Mouse (Mus musculus) forebrain, embryonic 11.5 days (tissue): ENCODE results near the gene C1qtnf4. TPM values are rescaled to one million over a fixed set of nuclear protein-coding genes. Genes with fewer than 3 reads are reported as not detected.

Source experiments
- ATAC-seq: fragments of 200-750 bp; cut with Nextera tagmentation; replicated peaks from 2 replicates; pipeline ENCODE4 v1.8.0; 2017; ENCODE audit warnings: moderate TSS enrichment; ENCODE audit not compliant: low FRiP score
- DNase-seq: peaks from one replicate; pipeline ENCODE4 v3.0.0-alpha.2; 2017; ENCODE audit warnings: low spot score
- H3K27ac ChIP-seq: fragments of 300-500 bp; sonication (generic); 2 replicates; pipeline ENCODE4 v1.5.1; 2014; ENCODE audit warnings: low read depth, low read length
- H3K27me3 ChIP-seq: fragments of 300-500 bp; sonication (generic); 2 replicates; pipeline ENCODE4 v1.6.1; 2014; ENCODE audit warnings: mild to moderate bottlenecking, low read length, mixed read lengths; ENCODE audit not compliant: control insufficient read depth, insufficient read depth
- H3K36me3 ChIP-seq: fragments of 300-500 bp; sonication (generic); 2 replicates; pipeline ENCODE4 v1.6.1; 2014; ENCODE audit warnings: mild to moderate bottlenecking, low read length, moderate library complexity, mixed read lengths; ENCODE audit not compliant: control insufficient read depth, insufficient read depth
- H3K4me1 ChIP-seq: fragments of 300-500 bp; sonication (generic); replicated peaks from 2 replicates; pipeline ENCODE4 v1.6.1; 2014; ENCODE audit warnings: low read length, mixed read lengths; ENCODE audit not compliant: control insufficient read depth, insufficient read depth
- H3K4me2 ChIP-seq: fragments of 300-500 bp; sonication (generic); 2 replicates; pipeline ENCODE4 v1.6.1; 2014; ENCODE audit warnings: low read depth, mild to moderate bottlenecking, low read length, moderate library complexity, mixed read lengths; ENCODE audit not compliant: severe bottlenecking
- H3K4me3 ChIP-seq: fragments of 300-500 bp; sonication (generic); 2 replicates; pipeline ENCODE4 v1.5.1; 2014; ENCODE audit warnings: low read depth, low read length
- H3K9ac ChIP-seq: fragments of 300-500 bp; sonication (generic); 2 replicates; pipeline ENCODE4 v1.6.1; 2014; ENCODE audit warnings: low read length
- H3K9me3 ChIP-seq: fragments of 300-500 bp; sonication (generic); 2 replicates; pipeline ENCODE4 v1.6.1; 2016; ENCODE audit warnings: low read length, mixed read lengths; ENCODE audit not compliant: control insufficient read depth
- WGBS: fragments of 180-500 bp; shearing (Covaris S2); extraction: QIAGEN DNeasy Blood & Tissue Kit; methylation state at CpG from one replicate; pipeline ENCODE4 v1.1.7; 2014; 5-methylcytosine and 5-hydroxymethylcytosine counted together
- polyA plus RNA-seq: library from polyadenylated mRNA; unstranded; fragments of >200 nt; fragmentation: Nextera tagmentation; extraction: Ambion mirVana; gene quantifications from 2 replicates; pipeline ENCODE4 v1.2.1, GENCODE M21; 2014

Gene C1qtnf4
- polyA plus RNA-seq, 1 experiment from 2014 or later = 11.3 TPM

- 1% methylated on average over 13 of the region's 13 CpGs for WGBS
- DNase-seq = no peak
- peak overlapping the region; percentile 66 for H3K4me2 ChIP-seq
- H3K27me3 ChIP-seq = no peaks in the 10 kb centered on the region
- H3K9me3 ChIP-seq = no peaks in the 10 kb centered on the region
- peak overlapping the region; percentile 31; the same call in 1 of the 2 replicates for H3K27ac ChIP-seq
- peak overlapping the region; percentile 73 for H3K9ac ChIP-seq
- ATAC-seq = no peak
- peak overlapping the region; percentile 63 for H3K4me3 ChIP-seq
- H3K4me1 ChIP-seq = no peaks in the 10 kb centered on the region
- H3K36me3 ChIP-seq = peaks cover 4% of the 10 kb centered on the region; the same call in 1 of the 2 replicates
Observed at GRCm38 (mm10) chr2:90847681-90848050, 38.0 kb upstream of the C1qtnf4 start.

- H3K27me3 ChIP-seq = no peaks in the 10 kb centered on the region
- no peak for ATAC-seq
Observed at GRCm38 (mm10) chr2:90848331-90848730, 37.3 kb upstream of the C1qtnf4 start.

GRCm38 (mm10) chr2:90850401-90850800 lies 35.3 kb upstream of the C1qtnf4 start:
- Histone ChIP-seq H3K4me1 (no peaks in the 10 kb centered on the region), H3K4me2 (no peak overlapping the region), H3K27ac (no peak overlapping the region), H3K36me3 (peaks cover 4% of the 10 kb centered on the region; the same call in 1 of the 2 replicates), H3K9me3 (no peaks in the 10 kb centered on the region), H3K27me3 (no peaks in the 10 kb centered on the region), H3K9ac (no peak overlapping the region), H3K4me3 (no peak overlapping the region)
- WGBS = 97% methylated on average over 1 of the region's 1 CpGs
- no peak for DNase-seq
- ATAC-seq = no peak

More at GRCm38 (mm10) chr2:90848331-90848730, 37.3 kb upstream of the C1qtnf4 start:
- Histone ChIP-seq H3K4me1 (no peaks in the 10 kb centered on the region), H3K27ac (no peak overlapping the region), H3K4me3 (peak overlapping the region; percentile 63), H3K4me2 (peak overlapping the region; percentile 66), H3K36me3 (peaks cover 4% of the 10 kb centered on the region; the same call in 1 of the 2 replicates), H3K9me3 (no peaks in the 10 kb centered on the region), H3K9ac (peak overlapping the region; percentile 73)
- no peak for DNase-seq
- 95% methylated on average over 5 of the region's 5 CpGs for WGBS

- Histone ChIP-seq H3K27me3 (no peaks in the 10 kb centered on the region), H3K9me3 (no peaks in the 10 kb centered on the region), H3K4me3 (no peak overlapping the region), H3K4me2 (no peak overlapping the region), H3K4me1 (no peaks in the 10 kb centered on the region), H3K27ac (no peak overlapping the region), H3K9ac (no peak overlapping the region), H3K36me3 (peaks cover 7% of the 10 kb centered on the region; the same call in 1 of the 2 replicates)
- no peak for DNase-seq
- WGBS = 96% methylated on average over 2 of the region's 2 CpGs
- ATAC-seq = no peak
Observed at GRCm38 (mm10) chr2:90861486-90861885, 24.2 kb upstream of the C1qtnf4 start.

GRCm38 (mm10) chr2:90864184-90864583 lies 21.5 kb upstream of the C1qtnf4 start:
- H3K27ac ChIP-seq = peak overlapping the region; percentile 21; the same call in 1 of the 2 replicates
- no peaks in the 10 kb centered on the region for H3K9me3 ChIP-seq
- H3K4me1 ChIP-seq = no peaks in the 10 kb centered on the region
- peaks cover 7% of the 10 kb centered on the region; the same call in 1 of the 2 replicates for H3K36me3 ChIP-seq
- DNase-seq = no peak
- 0 out of 2 replicates have a peak, but pooled peaks have one; percentile 49 for ATAC-seq
- H3K27me3 ChIP-seq = no peaks in the 10 kb centered on the region
- H3K4me2 ChIP-seq = no peak overlapping the region
- no peak overlapping the region for H3K9ac ChIP-seq
- H3K4me3 ChIP-seq = no peak overlapping the region

- H3K4me1 ChIP-seq = no peaks in the 10 kb centered on the region
- peaks cover 4% of the 10 kb centered on the region; the same call in 1 of the 2 replicates for H3K36me3 ChIP-seq
- no peaks in the 10 kb centered on the region for H3K9me3 ChIP-seq
- no peak overlapping the region for H3K4me2 ChIP-seq
- 33% methylated on average over 3 of the region's 3 CpGs for WGBS
- no peak overlapping the region for H3K4me3 ChIP-seq
- peak; percentile 81 for ATAC-seq
- H3K9ac ChIP-seq = no peak overlapping the region
- no peaks in the 10 kb centered on the region for H3K27me3 ChIP-seq
- peak; percentile 88 for DNase-seq
- H3K27ac ChIP-seq = no peak overlapping the region
Observed at GRCm38 (mm10) chr2:90866524-90866923, 19.1 kb upstream of the C1qtnf4 start.

GRCm38 (mm10) chr2:90870136-90870601 lies 15.5 kb upstream of the C1qtnf4 start:
- Histone ChIP-seq H3K9me3 (no peaks in the 10 kb centered on the region), H3K9ac (no peak overlapping the region), H3K36me3 (no peaks in the 10 kb centered on the region; the same call in 1 of the 2 replicates), H3K4me2 (no peak overlapping the region), H3K4me3 (no peak overlapping the region), H3K27ac (no peak overlapping the region; the same call in 1 of the 2 replicates), H3K4me1 (no peaks in the 10 kb centered on the region), H3K27me3 (no peaks in the 10 kb centered on the region)
- ATAC-seq (no peak), DNase-seq (no peak)
- 73% methylated on average over 4 of the region's 4 CpGs for WGBS

- H3K4me1 ChIP-seq = no peaks in the 10 kb centered on the region
- H3K9ac ChIP-seq = no peak overlapping the region
- H3K4me3 ChIP-seq = no peak overlapping the region
- no peaks in the 10 kb centered on the region for H3K36me3 ChIP-seq
- no peak overlapping the region for H3K4me2 ChIP-seq
- WGBS = 79% methylated on average over 8 of the region's 8 CpGs
- DNase-seq (no peak), ATAC-seq (no peak)
- no peak overlapping the region for H3K27ac ChIP-seq
- H3K9me3 ChIP-seq = no peaks in the 10 kb centered on the region
- H3K27me3 ChIP-seq = no peaks in the 10 kb centered on the region
Observed at GRCm38 (mm10) chr2:90871180-90871961, 14.3 kb upstream of the C1qtnf4 start.
